Mouse (Mus musculus): ENCODE measurements around the gene Olfr549.

The Olfr549 gene

GRCm38 (mm10) chr7:102549570-102549969 is at the start of gene Olfr549:
Gene Olfr549 (plus strand): TSS chr7:102549870.
- DNase-seq (ENCODE audit: low spot score in 2 of 2), result no peak

- DNase-seq (ENCODE audit: low spot score in 2 of 2), result no peak
Observed at GRCm38 (mm10) chr7:102501986-102502385, 47.7 kb upstream of the Olfr549 start.

GRCm38 (mm10) chr7:102506848-102507247 is 42.8 kb upstream of the Olfr549 start:
- peak; percentile 34 to 62 for DNase-seq (ENCODE audit: low spot score in 2 of 2)

- no peak for DNase-seq (ENCODE audit: low spot score in 2 of 2)
Observed at GRCm38 (mm10) chr7:102508066-102508465, 41.6 kb upstream of the Olfr549 start.

GRCm38 (mm10) chr7:102508666-102509065 is 41.0 kb upstream of the Olfr549 start:
- no peak for DNase-seq (ENCODE audit: low spot score in 2 of 2)

GRCm38 (mm10) chr7:102509726-102510125 is 39.9 kb upstream of the Olfr549 start:
- DNase-seq (ENCODE audit: low spot score in 2 of 2), result no peak

- no peak for DNase-seq (ENCODE audit: low spot score in 2 of 2)
Observed at GRCm38 (mm10) chr7:102511927-102512326, 37.7 kb upstream of the Olfr549 start.

- DNase-seq (ENCODE audit: low spot score in 2 of 2), result peak; percentile 63 to 80
Observed at GRCm38 (mm10) chr7:102512814-102513435, 36.7 kb upstream of the Olfr549 start.

- no peak for DNase-seq (ENCODE audit: low spot score in 2 of 2)
Observed at GRCm38 (mm10) chr7:102514144-102514543, 35.5 kb upstream of the Olfr549 start.

GRCm38 (mm10) chr7:102516261-102517050 is 33.2 kb upstream of the Olfr549 start:
- DNase-seq (ENCODE audit: low spot score in 2 of 2), result no peak

GRCm38 (mm10) chr7:102517051-102517335 is 32.7 kb upstream of the Olfr549 start:
- DNase-seq (ENCODE audit: low spot score in 2 of 2), result no peak

- DNase-seq (ENCODE audit: low spot score in 2 of 2), result no peak
Observed at GRCm38 (mm10) chr7:102529052-102529451, 20.6 kb upstream of the Olfr549 start.

GRCm38 (mm10) chr7:102534449-102534848 is 15.2 kb upstream of the Olfr549 start, which contains the start of gene Olfr547:
Gene Olfr547 (plus strand): TSS chr7:102534749.
- no peak for DNase-seq (ENCODE audit: low spot score in 2 of 2)

- DNase-seq (ENCODE audit: low spot score in 2 of 2), result no peak
Observed at GRCm38 (mm10) chr7:102540596-102540995, 9.1 kb upstream of the Olfr549 start, which contains the start of gene Olfr548-ps1. Gene Olfr548-ps1 (plus strand): TSS chr7:102540896.

- no peak for DNase-seq (ENCODE audit: low spot score in 2 of 2)
Observed at GRCm38 (mm10) chr7:102541251-102541650, 8.4 kb upstream of the Olfr549 start.

GRCm38 (mm10) chr7:102553279-102553678 is 3.6 kb downstream of the Olfr549 start:
- DNase-seq (ENCODE audit: low spot score in 2 of 2), result no peak

GRCm38 (mm10) chr7:102564999-102565997 is 15.6 kb downstream of the Olfr549 start, which contains the start of gene Trim21:
Gene Trim21 (minus strand): TSS chr7:102565486.
- DNase-seq (ENCODE audit: low spot score in 2 of 2), result peak; percentile 71 to 78

GRCm38 (mm10) chr7:102566219-102566618 is 16.5 kb downstream of the Olfr549 start:
- DNase-seq (ENCODE audit: low spot score in 2 of 2), result no peak

GRCm38 (mm10) chr7:102571142-102571541 is 21.5 kb downstream of the Olfr549 start, which contains the start of gene Olfr550:
Gene Olfr550 (plus strand): TSS chr7:102571442.
- DNase-seq (ENCODE audit: low spot score in 2 of 2), result no peak

- no peak for DNase-seq (ENCODE audit: low spot score in 2 of 2)
Observed at GRCm38 (mm10) chr7:102573174-102573830, 23.6 kb downstream of the Olfr549 start.

GRCm38 (mm10) chr7:102575998-102576397 is 26.3 kb downstream of the Olfr549 start:
- DNase-seq (ENCODE audit: low spot score in 2 of 2), result no peak

Measured in spleen, postnatal 14 days (tissue).